Mouse (Mus musculus) midbrain, embryonic 13.5 days (tissue): ENCODE measurements around the gene Ankrd2. TPM values are rescaled to one million over a fixed set of nuclear protein-coding genes. Genes with fewer than 3 reads are reported as not detected.
"Not testable (repeated sequence)": the region's sequence is repeated elsewhere in the genome, so short reads cannot be mapped to it uniquely, and the experiment has no call there.

ENCODE experiments used
- ATAC-seq: fragments of 200-750 bp; cut with Nextera tagmentation; 2 replicates; pipeline ENCODE4 v1.8.0; 2017; ENCODE audit warnings: mild to moderate bottlenecking, moderate TSS enrichment, moderate library complexity
- H3K27ac ChIP-seq: fragments of 300-500 bp; sonication (generic); 2 replicates; pipeline ENCODE4 v1.5.1; 2015; ENCODE audit warnings: inconsistent platforms, mild to moderate bottlenecking, moderate library complexity
- H3K27me3 ChIP-seq: fragments of 300-500 bp; sonication (generic); 2 replicates; pipeline ENCODE4 v1.6.1; 2015; ENCODE audit warnings: mild to moderate bottlenecking, inconsistent platforms
- H3K36me3 ChIP-seq: fragments of 300-500 bp; sonication (generic); 2 replicates; pipeline ENCODE4 v1.6.1; 2015; ENCODE audit warnings: mild to moderate bottlenecking, inconsistent platforms
- H3K4me1 ChIP-seq: fragments of 300-500 bp; sonication (generic); replicated peaks from 2 replicates; pipeline ENCODE4 v1.6.1; 2015; ENCODE audit warnings: inconsistent platforms
- H3K4me2 ChIP-seq: fragments of 300-500 bp; sonication (generic); replicated peaks from 2 replicates; pipeline ENCODE4 v1.6.1; 2015; ENCODE audit warnings: moderate library complexity, mild to moderate bottlenecking, inconsistent platforms
- H3K4me3 ChIP-seq: fragments of 300-500 bp; sonication (generic); replicated peaks from 2 replicates; pipeline ENCODE4 v1.5.1; 2015; ENCODE audit warnings: mild to moderate bottlenecking, inconsistent platforms
- H3K9ac ChIP-seq: fragments of 300-500 bp; sonication (generic); replicated peaks from 2 replicates; pipeline ENCODE4 v1.6.1; 2015; ENCODE audit warnings: mild to moderate bottlenecking, inconsistent platforms
- H3K9me3 ChIP-seq: fragments of 300-500 bp; sonication (generic); 2 replicates; pipeline ENCODE4 v1.6.1; 2016; ENCODE audit warnings: mild to moderate bottlenecking, inconsistent platforms
- WGBS: fragments of 180-500 bp; shearing (Covaris S2); methylation state at CpG from one replicate; pipeline ENCODE4 v1.1.7; 2015; 5-methylcytosine and 5-hydroxymethylcytosine counted together
- polyA plus RNA-seq: library from polyadenylated mRNA; unstranded; fragments of >200 nt; fragmentation: Nextera tagmentation; extraction: Ambion mirVana; gene quantifications from 2 replicates; pipeline ENCODE4 v1.2.1, GENCODE M21; 2015

Gene Ankrd2
- polyA plus RNA-seq, 1 experiment from 2014 or later, result 0.19 TPM

GRCm38 (mm10) chr19:42068441-42069240 is 32.8 kb downstream of the Ankrd2 start:
- H3K4me3 ChIP-seq, result no peak overlapping the region
- no peaks in the 10 kb centered on the region for H3K9me3 ChIP-seq
- H3K36me3 ChIP-seq, result 0 out of 2 replicates have a peak, but pooled peaks cover 5% of the 10 kb centered on the region
- 87% methylated on average over 11 of the region's 11 CpGs for WGBS
- H3K4me1 ChIP-seq, result no peaks in the 10 kb centered on the region
- no peak overlapping the region for H3K27ac ChIP-seq
- ATAC-seq, result no peak
- H3K4me2 ChIP-seq, result no peak overlapping the region
- H3K27me3 ChIP-seq, result no peaks in the 10 kb centered on the region
- H3K9ac ChIP-seq, result no peak overlapping the region

- no peak overlapping the region for H3K4me2 ChIP-seq
- no peak overlapping the region for H3K9ac ChIP-seq
- no peak overlapping the region for H3K27ac ChIP-seq
- no peak for ATAC-seq
- no peaks in the 10 kb centered on the region for H3K4me1 ChIP-seq
- no peaks in the 10 kb centered on the region for H3K27me3 ChIP-seq
- H3K4me3 ChIP-seq, result no peak overlapping the region
- H3K9me3 ChIP-seq, result no peaks in the 10 kb centered on the region
- WGBS, result 56% methylated on average over 6 of the region's 6 CpGs
- peaks cover 10% of the 10 kb centered on the region for H3K36me3 ChIP-seq
Measured at GRCm38 (mm10) chr19:42069241-42069525, 33.4 kb downstream of the Ankrd2 start.

GRCm38 (mm10) chr19:42071221-42071620 is 35.4 kb downstream of the Ankrd2 start:
- Histone ChIP-seq H3K27me3 (no peaks in the 10 kb centered on the region), H3K9ac (no peak overlapping the region), H3K36me3 (peaks cover 30% of the 10 kb centered on the region), H3K9me3 (no peaks in the 10 kb centered on the region), H3K27ac (no peak overlapping the region), H3K4me2 (no peak overlapping the region), H3K4me1 (no peaks in the 10 kb centered on the region), H3K4me3 (no peak overlapping the region)
- 77% methylated on average over 7 of the region's 7 CpGs for WGBS
- no peak for ATAC-seq

GRCm38 (mm10) chr19:42071886-42072608 is 36.2 kb downstream of the Ankrd2 start:
- H3K36me3 ChIP-seq, result peaks cover 39% of the 10 kb centered on the region
- H3K9me3 ChIP-seq, result no peaks in the 10 kb centered on the region
- no peak overlapping the region for H3K9ac ChIP-seq
- H3K4me2 ChIP-seq, result no peak overlapping the region
- no peak overlapping the region for H3K27ac ChIP-seq
- 83% methylated on average over 15 of the region's 15 CpGs for WGBS
- no peak for ATAC-seq
- H3K4me3 ChIP-seq, result no peak overlapping the region
- no peaks in the 10 kb centered on the region for H3K27me3 ChIP-seq
- no peaks in the 10 kb centered on the region for H3K4me1 ChIP-seq

GRCm38 (mm10) chr19:42072802-42073201 is 37.0 kb downstream of the Ankrd2 start:
- no peak for ATAC-seq
- peaks cover 45% of the 10 kb centered on the region for H3K36me3 ChIP-seq

GRCm38 (mm10) chr19:42075051-42075450 is 39.3 kb downstream of the Ankrd2 start:
- Histone ChIP-seq H3K4me1 (no peaks in the 10 kb centered on the region), H3K27me3 (no peaks in the 10 kb centered on the region), H3K9me3 (no peaks in the 10 kb centered on the region), H3K4me2 (no peak overlapping the region), H3K4me3 (no peak overlapping the region), H3K27ac (no peak overlapping the region), H3K9ac (no peak overlapping the region), H3K36me3 (peaks cover 59% of the 10 kb centered on the region)
- ATAC-seq, result no peak
- WGBS, result 83% methylated on average over 2 of the region's 2 CpGs

More at GRCm38 (mm10) chr19:42072802-42073201, 37.0 kb downstream of the Ankrd2 start:
- Histone ChIP-seq H3K9me3 (no peaks in the 10 kb centered on the region), H3K4me3 (no peak overlapping the region), H3K9ac (no peak overlapping the region), H3K27ac (no peak overlapping the region), H3K4me2 (no peak overlapping the region), H3K4me1 (no peaks in the 10 kb centered on the region), H3K27me3 (no peaks in the 10 kb centered on the region)
- WGBS, result 78% methylated on average over 7 of the region's 7 CpGs

- Histone ChIP-seq H3K4me3 (no peak overlapping the region), H3K9me3 (no peaks in the 10 kb centered on the region), H3K27ac (no peak overlapping the region), H3K9ac (no peak overlapping the region), H3K4me2 (no peak overlapping the region), H3K36me3 (peaks cover 59% of the 10 kb centered on the region), H3K27me3 (no peaks in the 10 kb centered on the region), H3K4me1 (no peaks in the 10 kb centered on the region)
- no peak for ATAC-seq
- WGBS, result 90% methylated on average over 16 of the region's 16 CpGs
Measured at GRCm38 (mm10) chr19:42075992-42076391, 40.2 kb downstream of the Ankrd2 start.

- Histone ChIP-seq H3K4me3 (no peak overlapping the region), H3K27ac (no peak overlapping the region), H3K36me3 (peaks cover 55% of the 10 kb centered on the region)
Measured at GRCm38 (mm10) chr19:42078566-42078965, 42.8 kb downstream of the Ankrd2 start.

GRCm38 (mm10) chr19:42079006-42079405 is 43.2 kb downstream of the Ankrd2 start:
- Histone ChIP-seq H3K27me3 (no peaks in the 10 kb centered on the region), H3K9me3 (no peaks in the 10 kb centered on the region), H3K9ac (no peak overlapping the region), H3K36me3 (peaks cover 51% of the 10 kb centered on the region), H3K4me1 (no peaks in the 10 kb centered on the region), H3K4me2 (no peak overlapping the region), H3K27ac (no peak overlapping the region), H3K4me3 (no peak overlapping the region)
- ATAC-seq, result no peak
- 97% methylated on average over 12 of the region's 12 CpGs for WGBS

More at GRCm38 (mm10) chr19:42078566-42078965, 42.8 kb downstream of the Ankrd2 start:
- no peak for ATAC-seq
- Histone ChIP-seq H3K9ac (no peak overlapping the region), H3K4me1 (no peaks in the 10 kb centered on the region), H3K27me3 (no peaks in the 10 kb centered on the region), H3K4me2 (no peak overlapping the region), H3K9me3 (no peaks in the 10 kb centered on the region)
- WGBS, result 94% methylated on average over 8 of the region's 8 CpGs

GRCm38 (mm10) chr19:42079950-42080349 is 44.1 kb downstream of the Ankrd2 start:
- H3K4me3 ChIP-seq, result no peak overlapping the region
- no peaks in the 10 kb centered on the region for H3K9me3 ChIP-seq
- H3K36me3 ChIP-seq, result peaks cover 42% of the 10 kb centered on the region
- no peak for ATAC-seq
- 79% methylated on average over 5 of the region's 5 CpGs for WGBS
- H3K4me1 ChIP-seq, result no peaks in the 10 kb centered on the region
- no peaks in the 10 kb centered on the region for H3K27me3 ChIP-seq
- no peak overlapping the region for H3K4me2 ChIP-seq
- H3K27ac ChIP-seq, result no peak overlapping the region
- no peak overlapping the region for H3K9ac ChIP-seq

GRCm38 (mm10) chr19:42080469-42080868 is 44.7 kb downstream of the Ankrd2 start:
- H3K4me2 ChIP-seq, result no peak overlapping the region
- no peak overlapping the region for H3K4me3 ChIP-seq
- H3K9me3 ChIP-seq, result no peaks in the 10 kb centered on the region
- no peaks in the 10 kb centered on the region for H3K27me3 ChIP-seq
- 73% methylated on average over 11 of the region's 11 CpGs for WGBS
- ATAC-seq, result no peak
- peaks cover 36% of the 10 kb centered on the region for H3K36me3 ChIP-seq
- peaks cover 2% of the 10 kb centered on the region for H3K4me1 ChIP-seq
- no peak overlapping the region for H3K9ac ChIP-seq
- no peak overlapping the region for H3K27ac ChIP-seq

- H3K36me3 ChIP-seq, result peaks cover 25% of the 10 kb centered on the region
- not testable (repeated sequence) for H3K27ac ChIP-seq, H3K4me2 ChIP-seq, ATAC-seq, H3K9me3 ChIP-seq, H3K9ac ChIP-seq, H3K27me3 ChIP-seq, H3K4me1 ChIP-seq, H3K4me3 ChIP-seq
- WGBS, result 97% methylated on average over 5 of the region's 5 CpGs
Measured at GRCm38 (mm10) chr19:42081613-42082012, 45.8 kb downstream of the Ankrd2 start.
